8 mouse cellular contexts compared by ENCODE assay signal in the genomic region with DNA sequence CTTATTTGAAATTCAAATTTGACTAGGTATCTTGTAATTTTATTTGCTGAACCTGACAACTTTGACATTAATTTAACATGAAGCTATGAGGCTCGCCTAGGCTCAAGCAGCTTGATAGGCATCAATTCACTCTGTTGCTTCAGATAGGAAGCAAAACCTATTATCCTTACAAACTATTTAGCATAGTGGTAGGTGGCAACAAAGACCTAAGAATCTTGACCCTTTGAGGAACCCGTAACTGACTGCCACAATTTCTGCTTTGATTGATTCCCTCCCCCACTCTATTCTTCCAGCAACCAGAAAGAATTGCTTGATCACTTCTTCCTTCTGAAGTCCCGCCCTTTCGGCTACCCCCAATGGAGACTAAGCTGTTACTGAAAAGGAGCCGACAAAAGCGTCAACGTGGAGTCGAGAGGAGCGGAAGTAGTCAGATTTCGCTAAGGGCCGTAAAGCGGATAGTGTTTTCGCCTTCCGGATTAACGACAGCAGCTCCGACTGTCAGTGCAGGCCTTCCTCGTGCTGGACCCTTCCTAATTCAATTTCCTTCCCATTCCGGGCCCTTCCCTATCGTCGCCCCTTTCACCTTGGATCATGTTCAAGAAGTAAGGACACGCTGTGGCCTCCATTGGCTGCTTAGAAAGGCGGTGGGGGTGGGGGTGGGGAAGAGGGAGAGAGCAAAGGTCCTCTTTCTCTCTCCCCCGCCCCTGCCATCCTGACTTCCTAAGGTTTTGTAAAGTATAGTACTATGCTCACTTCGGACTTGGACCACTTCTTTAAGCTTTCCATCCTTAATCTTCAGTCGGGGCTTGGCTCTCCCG. TPM values are rescaled to one million over a fixed set of nuclear protein-coding genes. Genes with fewer than 3 reads are reported as not detected.
DNase-seq lines count a peak whose midpoint lies in the region; ATAC-seq lines count a peak whose summit lies in the region.

Gene Mcts1 (plus strand): TSS at position 402 of the 818 bp plus-strand sequence.

- no peaks in the 10 kb centered on the region for H3K27me3 ChIP-seq in hindbrain, embryonic 15.5 days

- peak; percentile 98 for DNase-seq in R1 (ENCODE audit: low read depth, low spot score)
- peak; percentile 76 to 77 for DNase-seq in cerebellum, postnatal 25 days
- peak; percentile 63 to 81 for DNase-seq in frontal cortex, postnatal 36 days (ENCODE audit: low spot score in 2 of 2)
- DNase-seq in left cerebral cortex, adult 11 months (ENCODE audit: low spot score): peak; percentile 76
- DNase-seq in lung, postnatal 4 days: peak; percentile 74 to 82
- DNase-seq in retina, postnatal 7 days (ENCODE audit: low read depth, low spot score): peak; percentile 57
- DNase-seq in urinary bladder, postnatal 14 days (ENCODE audit: low spot score): peak; percentile 64

- H3K27ac ChIP-seq in hindbrain, embryonic 15.5 days (replicated peaks): peak within 1 kb of the TSS; percentile 85

- no peaks in the 10 kb centered on the region for H3K4me1 ChIP-seq in hindbrain, embryonic 15.5 days (replicated peaks)

- no peaks in the 10 kb centered on the region for H3K36me3 ChIP-seq in hindbrain, embryonic 15.5 days

- ATAC-seq in hindbrain, embryonic 15.5 days (ENCODE audit: low FRiP score, low read depth): peak; percentile 95

- peak within 1 kb of the TSS; percentile 49 for H3K9ac ChIP-seq in hindbrain, embryonic 15.5 days

- H3K4me3 ChIP-seq in hindbrain, embryonic 15.5 days: peak within 1 kb of the TSS; percentile 48

- H3K4me2 ChIP-seq in hindbrain, embryonic 15.5 days: peak within 1 kb of the TSS; percentile 61

- H3K9me3 ChIP-seq in hindbrain, embryonic 15.5 days: no peaks in the 10 kb centered on the region

- WGBS in hindbrain, embryonic 15.5 days: 23% methylated on average over 26 of the region's 26 CpGs

RNA-seq across cellular contexts. Expression of gene Mcts1, which starts in this region (rescaled TPM):
- polyA plus RNA-seq in hindbrain, embryonic 15.5 days (2015; fragmentation: Nextera tagmentation; extraction: Ambion mirVana): 170 and 174 TPM in 2 replicates

Comparison
In these comparisons a context has a peak if more than half of its experiments do, and no peak if none do; other contexts are left out.
1. Peak in every context shown above with its lines: DNase-seq, ATAC-seq, H3K4me3 ChIP-seq and H3K27ac ChIP-seq.